Mouse (Mus musculus) induced T-regulatory cell, adult 2 months (primary cell): Measurements from ENCODE around the gene Elf2.

ENCODE experiments used
- DNase-seq: peaks from one replicate; pipeline ENCODE4 v3.0.0-alpha.2; 2012; ENCODE audit warnings: low read depth

The Elf2 gene

DNA sequence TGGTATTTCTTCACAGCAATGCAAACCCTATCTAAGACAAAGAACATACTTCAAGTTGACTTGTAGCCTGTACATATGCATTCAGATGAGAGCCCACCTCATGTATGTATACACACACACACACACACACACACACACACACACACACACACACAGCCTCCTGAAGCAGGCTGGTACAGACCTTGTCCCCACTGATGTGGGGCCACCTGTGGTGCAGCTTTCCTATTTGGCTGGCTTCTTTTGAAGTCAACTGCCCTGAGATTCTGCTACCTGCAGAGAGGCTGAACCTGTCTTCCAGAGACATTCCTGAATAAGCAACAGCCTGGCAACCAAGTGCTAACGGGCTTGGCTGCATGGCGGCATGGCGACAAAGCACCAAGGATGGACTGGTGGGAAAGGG is 130.0 kb downstream of the Elf2 start:
- DNase-seq, result no peak

DNA sequence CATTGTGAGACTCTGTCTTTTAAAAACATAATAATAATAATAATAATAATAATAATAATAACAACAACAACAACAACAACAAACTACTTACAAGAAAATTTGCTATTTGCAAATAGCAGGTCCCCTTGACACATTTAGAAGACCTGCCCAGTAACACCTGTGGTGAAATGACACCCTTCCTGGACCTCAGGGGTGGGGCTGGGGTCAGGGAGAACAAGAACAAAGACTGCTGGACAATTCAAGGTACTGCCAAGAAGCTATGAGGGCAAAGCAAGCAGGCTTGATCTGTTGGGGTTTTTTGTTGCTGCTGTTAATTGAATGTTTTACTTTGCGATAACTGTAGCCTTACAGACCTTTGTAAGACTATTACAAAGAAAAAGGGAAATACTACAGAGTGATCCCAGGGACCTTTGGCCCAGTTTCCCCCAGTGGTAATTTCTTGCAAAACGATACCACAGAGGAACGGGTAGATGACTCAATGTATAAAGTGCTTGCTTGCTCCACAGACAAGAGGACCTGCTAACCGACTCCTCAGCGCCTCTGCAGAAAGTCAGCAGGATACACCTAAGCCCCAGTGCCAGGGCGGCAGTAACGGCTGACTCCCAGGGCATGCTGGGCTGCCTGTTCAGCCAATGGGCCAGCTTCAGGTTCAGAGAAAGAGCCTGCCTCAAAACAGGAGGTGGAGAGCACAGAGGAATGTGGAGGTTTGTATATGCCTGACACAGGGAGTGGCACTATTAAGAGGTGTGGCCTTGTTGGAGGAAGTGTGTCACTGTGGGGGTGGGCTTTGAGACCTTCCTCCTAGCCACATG is 130.8 kb downstream of the Elf2 start:
- no peak for DNase-seq

GRCm38 (mm10) chr3:51208633-51209032 is 131.8 kb downstream of the Elf2 start:
- DNase-seq, result no peak

- no peak for DNase-seq
Observed at GRCm38 (mm10) chr3:51206521-51206920, 133.9 kb downstream of the Elf2 start.

DNA sequence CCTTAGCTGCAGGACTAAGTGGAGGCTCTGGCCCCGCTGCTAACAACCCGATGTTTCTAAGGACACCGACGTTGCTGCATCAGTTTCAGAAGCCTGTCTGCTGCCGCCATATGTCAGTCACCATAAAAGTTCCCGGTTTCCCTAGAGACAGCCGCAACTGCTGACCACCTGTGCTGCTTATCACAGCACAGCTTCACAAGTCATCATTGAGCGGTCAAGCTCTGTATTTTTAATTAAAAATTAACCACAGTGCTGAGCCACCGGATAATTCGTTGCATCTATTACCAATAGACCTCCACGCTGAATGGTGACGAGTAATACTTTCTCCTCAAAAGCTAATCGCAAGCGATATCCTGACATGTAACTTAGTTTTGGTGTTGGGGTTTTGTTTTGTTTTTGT is 135.6 kb downstream of the Elf2 start:
- no peak for DNase-seq

DNA sequence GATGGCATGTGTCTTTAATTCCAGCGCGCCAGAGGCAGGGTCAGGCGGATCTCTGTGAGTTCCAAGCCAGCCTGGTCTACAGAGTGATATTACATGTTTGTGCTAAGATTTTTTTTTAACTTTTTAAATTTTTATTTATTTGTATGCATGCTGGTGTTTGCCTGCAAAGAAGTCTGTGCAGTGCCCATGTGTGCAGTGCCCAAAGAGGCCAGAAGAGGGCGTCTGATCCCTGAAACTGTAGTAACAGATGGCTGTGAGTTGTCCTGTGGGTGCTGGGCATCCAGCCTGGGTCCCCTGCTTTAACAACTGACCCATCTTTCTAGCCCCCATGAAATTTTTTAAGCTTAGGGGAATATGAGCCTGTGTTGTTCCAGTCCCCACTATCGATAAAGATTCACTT is 136.0 kb downstream of the Elf2 start:
- peak; percentile 18 for DNase-seq

- no peak for DNase-seq
Observed at GRCm38 (mm10) chr3:51203906-51204305, 136.6 kb downstream of the Elf2 start.
